Mouse (Mus musculus): Measurements from ENCODE around the gene Plaur.

- TF ChIP-seq POLR2A (IDR thresholded peaks at IDR 0.05; ENCODE audit: borderline replicate concordance, insufficient read depth, low read length) = no peak
- no peak for TF ChIP-seq CTCF (IDR thresholded peaks at IDR 0.05; ENCODE audit: borderline replicate concordance, insufficient read depth, low read depth, low read length)
Observed at GRCm38 (mm10) chr7:24423107-24423763, 39.0 kb upstream of the Plaur start.
